Mouse (Mus musculus) embryonic facial prominence, embryonic 11.5 days (tissue): ENCODE data around the gene Hnf4a. TPM values are rescaled to one million over a fixed set of nuclear protein-coding genes. Genes with fewer than 3 reads are reported as not detected.
"Not testable (repeated sequence)": the region's sequence is repeated elsewhere in the genome, so short reads cannot be mapped to it uniquely, and the experiment has no call there.

Experiments used
- ATAC-seq: fragments of 200-750 bp; cut with Nextera tagmentation; replicated peaks from 2 replicates; pipeline ENCODE4 v1.8.0; 2017; ENCODE audit warnings: low read depth; ENCODE audit not compliant: insufficient number of reproducible peaks, low FRiP score, low TSS enrichment
- DNase-seq: peaks from one replicate; pipeline ENCODE4 v3.0.0-alpha.2; 2015; ENCODE audit warnings: low spot score
- H3K27ac ChIP-seq: fragments of 300-500 bp; sonication (generic); replicated peaks from 2 replicates; pipeline ENCODE4 v1.5.1; 2014; ENCODE audit warnings: mild to moderate bottlenecking, low read depth, low read length, control low read depth
- H3K27me3 ChIP-seq: fragments of 300-500 bp; sonication (generic); 2 replicates; pipeline ENCODE4 v1.6.1; 2014; ENCODE audit warnings: mild to moderate bottlenecking, low read length, moderate library complexity, mixed read lengths; ENCODE audit not compliant: control insufficient read depth, insufficient read depth
- H3K36me3 ChIP-seq: fragments of 300-500 bp; sonication (generic); replicated peaks from 2 replicates; pipeline ENCODE4 v1.6.1; 2014; ENCODE audit warnings: low read depth, mild to moderate bottlenecking, low read length, moderate library complexity, mixed read lengths; ENCODE audit not compliant: control insufficient read depth, insufficient read depth
- H3K4me1 ChIP-seq: fragments of 300-500 bp; sonication (generic); 2 replicates; pipeline ENCODE4 v1.6.1; 2014; ENCODE audit warnings: low read length, mixed read lengths; ENCODE audit not compliant: control insufficient read depth, insufficient read depth
- H3K4me2 ChIP-seq: fragments of 300-500 bp; sonication (generic); 2 replicates; pipeline ENCODE4 v1.6.1; 2014; ENCODE audit warnings: low read depth, mild to moderate bottlenecking, control low read depth, low read length, moderate library complexity
- H3K4me3 ChIP-seq: fragments of 300-500 bp; sonication (generic); 2 replicates; pipeline ENCODE4 v1.5.1; 2014; ENCODE audit warnings: low read depth, low read length, control low read depth
- H3K9ac ChIP-seq: fragments of 300-500 bp; sonication (generic); replicated peaks from 2 replicates; pipeline ENCODE4 v1.6.1; 2014; ENCODE audit warnings: mild to moderate bottlenecking, control low read depth, low read length
- H3K9me3 ChIP-seq: fragments of 300-500 bp; sonication (generic); replicated peaks from 2 replicates; pipeline ENCODE4 v1.6.1; 2016; ENCODE audit warnings: mild to moderate bottlenecking, low read length, inconsistent platforms, mixed read lengths; ENCODE audit not compliant: control insufficient read depth
- WGBS: fragments of 180-500 bp; shearing (Covaris S2); extraction: QIAGEN DNeasy Blood & Tissue Kit; methylation state at CpG from one replicate; pipeline ENCODE4 v1.1.7; 2014; 5-methylcytosine and 5-hydroxymethylcytosine counted together
- polyA plus RNA-seq: library from polyadenylated mRNA; unstranded; fragments of >200 nt; fragmentation: Nextera tagmentation; extraction: Ambion mirVana; gene quantifications from 2 replicates; pipeline ENCODE4 v1.2.1, GENCODE M21; 2014

Gene Hnf4a
- not detected in 2 replicates for polyA plus RNA-seq

DNA sequence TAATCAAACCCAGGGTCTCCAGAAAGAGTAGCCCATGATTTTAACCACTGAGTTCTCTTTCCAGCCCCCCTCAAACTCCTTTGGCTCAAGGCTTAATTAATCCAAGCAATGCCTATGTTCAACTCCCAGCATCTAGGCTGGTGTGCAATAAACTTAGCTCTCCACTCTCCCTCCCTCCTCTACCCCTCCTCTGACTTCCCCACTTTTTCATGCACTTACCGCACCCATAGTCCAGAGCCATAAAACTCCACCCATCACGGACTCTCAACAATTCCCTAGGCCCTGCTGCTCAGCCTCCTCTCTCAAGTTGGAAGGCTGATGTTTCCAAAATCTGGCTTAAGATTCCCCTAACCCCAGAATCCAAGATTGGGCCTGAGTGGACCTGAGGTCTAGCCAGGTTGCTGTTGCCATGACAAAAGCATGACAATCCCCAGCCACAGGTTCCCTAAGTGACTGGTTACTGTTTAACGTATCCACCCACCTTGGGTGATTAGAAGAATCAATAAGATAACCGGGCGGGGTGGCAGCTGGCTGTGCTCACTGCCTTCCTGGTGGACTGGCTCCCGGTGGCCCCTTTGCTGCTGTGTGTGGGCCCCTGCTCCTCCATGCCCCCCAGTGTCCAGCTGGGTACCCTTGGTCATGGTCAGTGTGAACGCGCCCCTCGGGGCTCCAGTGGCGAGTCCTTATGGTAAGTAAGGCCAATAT lies at the start of gene Hnf4a:
Gene Hnf4a (plus strand): TSS at position 509 of the 705 bp plus-strand sequence.
- WGBS = 89% methylated on average over 10 of the region's 10 CpGs
- Histone ChIP-seq H3K27ac (no peak within 1 kb of the TSS), H3K36me3 (no peaks in the 10 kb centered on the region), H3K27me3 (no peaks in the 10 kb centered on the region), H3K4me2 (no peak within 1 kb of the TSS), H3K4me1 (no peaks in the 10 kb centered on the region), H3K9me3 (no peaks in the 10 kb centered on the region), H3K9ac (no peak within 1 kb of the TSS), H3K4me3 (no peak within 1 kb of the TSS)
- DNase-seq (no peak), ATAC-seq (no peak)

DNA sequence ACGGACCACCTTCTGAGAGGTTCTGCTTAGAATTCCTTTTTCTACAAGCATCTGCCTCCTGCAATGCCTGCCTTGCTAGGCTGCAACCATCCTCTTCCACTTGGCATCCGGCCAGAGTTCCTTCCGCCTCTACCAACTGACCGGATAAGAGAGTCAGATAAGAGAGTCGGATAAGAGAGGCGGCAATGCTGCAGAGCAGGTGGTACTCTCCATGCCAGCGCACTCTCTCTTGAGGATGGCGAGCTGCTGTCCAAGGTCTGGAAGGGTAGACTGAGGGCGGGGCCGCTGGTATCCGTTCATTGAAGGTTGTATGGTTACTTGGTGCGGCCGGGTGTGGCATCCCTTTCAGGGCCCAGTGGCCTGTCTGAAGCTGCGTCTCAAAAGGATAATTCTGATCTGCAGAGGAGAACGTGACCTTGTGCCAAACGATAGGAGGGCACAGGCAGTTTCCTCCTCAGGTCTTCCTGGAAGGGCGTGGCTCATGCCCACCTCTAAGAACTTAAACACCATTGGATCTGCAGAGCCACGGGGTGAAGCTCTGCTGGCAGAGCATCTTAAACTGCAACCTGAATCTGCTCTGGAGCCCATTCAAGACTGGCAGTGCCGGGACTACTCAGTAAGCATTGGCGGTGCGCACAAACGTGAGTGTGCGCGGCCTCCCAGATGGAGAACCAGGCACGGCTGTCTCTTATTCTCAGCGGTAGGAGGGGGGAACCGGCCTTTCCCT lies 47.9 kb upstream of the Hnf4a start:
- no peak overlapping the region for H3K4me2 ChIP-seq
- no peak overlapping the region for H3K27ac ChIP-seq
- DNase-seq = no peak
- no peaks in the 10 kb centered on the region for H3K4me1 ChIP-seq
- 57% methylated on average over 27 of the region's 27 CpGs for WGBS
- no peaks in the 10 kb centered on the region for H3K9me3 ChIP-seq
- no peaks in the 10 kb centered on the region for H3K36me3 ChIP-seq
- ATAC-seq = no peak
- H3K9ac ChIP-seq = no peak overlapping the region
- peaks cover 5% of the 10 kb centered on the region; the same call in 1 of the 2 replicates for H3K27me3 ChIP-seq
- no peak overlapping the region for H3K4me3 ChIP-seq

DNA sequence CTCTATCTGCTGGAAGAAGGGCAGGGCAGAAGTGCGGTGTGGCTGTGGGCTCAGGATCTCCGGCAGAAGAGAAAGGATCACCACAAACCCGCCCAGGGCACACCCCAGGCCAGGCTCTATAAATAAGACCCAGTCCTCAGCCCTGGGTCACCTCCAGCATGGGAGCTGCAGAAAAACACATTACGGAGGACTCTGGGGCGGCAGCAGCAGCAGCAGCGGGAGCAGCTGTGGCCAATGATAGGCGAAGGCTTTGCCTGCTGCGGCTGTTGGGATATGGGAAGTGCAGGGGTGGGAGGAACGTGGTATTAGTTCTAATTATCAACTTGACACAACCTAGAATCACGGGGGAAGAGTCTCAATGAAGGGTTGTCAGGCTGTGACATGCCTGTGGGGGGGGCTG lies 47.2 kb upstream of the Hnf4a start:
- no peak overlapping the region for H3K4me2 ChIP-seq
- H3K4me3 ChIP-seq = no peak overlapping the region
- H3K27ac ChIP-seq = no peak overlapping the region
- H3K4me1 ChIP-seq = no peaks in the 10 kb centered on the region
- no peaks in the 10 kb centered on the region for H3K36me3 ChIP-seq
- no peak overlapping the region for H3K9ac ChIP-seq
- DNase-seq (no peak), ATAC-seq (no peak)
- H3K9me3 ChIP-seq = no peaks in the 10 kb centered on the region
- H3K27me3 ChIP-seq = peaks cover 5% of the 10 kb centered on the region; the same call in 1 of the 2 replicates
- WGBS = 47% methylated on average over 10 of the region's 10 CpGs

- ATAC-seq = no peak
- DNase-seq = no peak
- Histone ChIP-seq H3K4me1 (no peaks in the 10 kb centered on the region), H3K4me3 (no peak overlapping the region), H3K27ac (no peak overlapping the region), H3K4me2 (no peak overlapping the region), H3K9ac (no peak overlapping the region), H3K27me3 (peaks cover 5% of the 10 kb centered on the region; the same call in 1 of the 2 replicates), H3K36me3 (no peaks in the 10 kb centered on the region), H3K9me3 (no peaks in the 10 kb centered on the region)
- WGBS = 87% methylated on average over 8 of the region's 8 CpGs
Measured at GRCm38 (mm10) chr2:163460622-163461021, 46.0 kb upstream of the Hnf4a start.

DNA sequence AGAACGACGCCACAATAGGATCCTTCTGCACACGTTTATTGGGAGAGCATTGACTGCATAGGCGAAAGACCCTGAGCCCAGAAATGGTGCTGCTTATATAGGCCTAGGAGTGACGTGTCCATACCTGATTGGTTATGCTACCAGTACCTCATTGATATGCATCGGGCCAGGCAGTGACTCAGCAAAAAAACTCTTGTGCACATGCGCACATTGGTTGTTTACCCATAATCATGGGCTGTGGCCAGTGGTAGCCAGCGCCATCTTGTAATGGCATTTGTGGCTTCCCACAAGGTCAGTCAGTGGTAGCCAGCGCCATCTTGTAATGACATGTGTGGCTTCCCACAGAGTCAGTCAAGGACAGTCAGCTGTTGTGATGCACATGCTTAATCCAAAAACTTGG lies 45.3 kb upstream of the Hnf4a start:
- WGBS = 93% methylated on average over 9 of the region's 9 CpGs
- not testable (repeated sequence) for H3K36me3 ChIP-seq, H3K9me3 ChIP-seq, H3K9ac ChIP-seq, H3K4me1 ChIP-seq, H3K4me2 ChIP-seq, H3K27me3 ChIP-seq, H3K27ac ChIP-seq, H3K4me3 ChIP-seq, DNase-seq, ATAC-seq

DNA sequence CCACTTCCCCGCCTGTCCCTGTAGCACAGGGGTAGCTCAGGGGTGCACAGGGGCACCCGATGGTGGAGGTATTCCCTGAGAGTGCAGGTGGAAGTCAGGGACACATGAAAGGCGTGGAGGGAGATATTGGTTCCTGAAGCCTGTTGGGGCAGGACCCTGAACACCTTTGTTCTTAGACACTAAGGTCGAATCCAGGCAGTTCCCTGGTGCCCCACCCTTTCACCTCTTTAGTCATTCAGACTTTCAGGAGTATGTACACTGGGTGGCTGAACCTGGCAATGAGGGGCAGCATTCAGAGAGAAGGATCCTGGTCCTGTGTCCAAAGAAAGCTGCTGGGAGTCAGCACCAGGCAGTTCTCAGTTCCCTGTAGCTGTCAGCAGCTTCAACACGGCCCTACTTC lies 44.2 kb upstream of the Hnf4a start:
- WGBS = 84% methylated on average over 5 of the region's 5 CpGs
- H3K9me3 ChIP-seq = no peaks in the 10 kb centered on the region
- ATAC-seq = no peak
- H3K4me3 ChIP-seq = no peak overlapping the region
- no peak for DNase-seq
- H3K4me2 ChIP-seq = no peak overlapping the region
- H3K4me1 ChIP-seq = no peaks in the 10 kb centered on the region
- no peak overlapping the region for H3K27ac ChIP-seq
- H3K9ac ChIP-seq = no peak overlapping the region
- peaks cover 5% of the 10 kb centered on the region; the same call in 1 of the 2 replicates for H3K27me3 ChIP-seq
- no peaks in the 10 kb centered on the region for H3K36me3 ChIP-seq

DNA sequence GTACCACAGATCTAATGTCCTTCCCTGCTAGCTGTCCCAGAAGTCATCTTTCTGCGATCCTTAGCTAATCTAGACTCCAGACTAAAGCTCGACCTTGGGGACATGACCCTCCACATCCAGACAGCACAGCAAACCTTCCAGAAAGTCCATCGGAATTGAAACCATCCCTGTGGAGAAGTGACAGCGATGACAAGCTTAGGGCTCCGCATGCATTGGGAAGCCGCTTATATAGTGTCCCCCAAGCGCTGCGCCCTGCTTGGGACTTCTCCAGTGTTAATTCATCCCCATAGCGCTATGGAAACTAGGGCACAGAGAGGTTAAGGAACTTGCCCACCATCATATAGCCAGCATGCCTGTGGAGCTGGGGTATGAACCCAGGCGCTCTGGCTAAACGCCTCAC lies 43.8 kb upstream of the Hnf4a start:
- no peaks in the 10 kb centered on the region for H3K36me3 ChIP-seq
- H3K4me2 ChIP-seq = no peak overlapping the region
- H3K9me3 ChIP-seq = no peaks in the 10 kb centered on the region
- H3K27ac ChIP-seq = no peak overlapping the region
- no peak overlapping the region for H3K4me3 ChIP-seq
- DNase-seq (no peak), ATAC-seq (no peak)
- no peaks in the 10 kb centered on the region for H3K4me1 ChIP-seq
- H3K27me3 ChIP-seq = peaks cover 5% of the 10 kb centered on the region; the same call in 1 of the 2 replicates
- WGBS = 73% methylated on average over 11 of the region's 11 CpGs
- no peak overlapping the region for H3K9ac ChIP-seq

DNA sequence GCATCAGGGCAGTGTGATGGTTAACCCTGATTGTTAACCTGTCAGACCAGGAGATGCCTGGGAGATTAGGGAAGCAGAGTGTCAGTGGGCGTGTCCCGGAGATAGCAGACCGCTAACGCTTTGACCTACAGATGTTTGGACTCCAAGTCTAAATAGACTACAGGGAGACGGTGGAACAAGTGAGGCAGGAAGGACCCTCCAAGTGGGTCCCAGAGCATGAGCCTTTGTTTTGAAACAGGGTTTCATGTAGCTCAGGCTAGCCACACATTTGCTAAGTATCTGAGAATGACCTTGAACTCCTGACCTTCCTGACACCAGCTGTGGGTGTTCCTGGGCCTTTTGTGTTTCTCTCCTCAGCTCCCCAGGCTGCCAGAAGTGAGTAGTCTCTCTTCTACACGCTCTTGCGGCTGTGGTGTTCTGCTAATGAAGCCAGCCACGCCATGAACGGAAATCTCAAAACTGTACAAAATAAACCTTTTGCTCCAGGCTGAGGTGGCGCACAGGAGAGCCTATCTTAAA lies 43.3 kb upstream of the Hnf4a start:
- H3K9me3 ChIP-seq = no peaks in the 10 kb centered on the region
- no peak overlapping the region for H3K9ac ChIP-seq
- H3K4me2 ChIP-seq = no peak overlapping the region
- H3K4me1 ChIP-seq = no peaks in the 10 kb centered on the region
- 76% methylated on average over 10 of the region's 10 CpGs for WGBS
- peaks cover 4% of the 10 kb centered on the region; the same call in 1 of the 2 replicates for H3K27me3 ChIP-seq
- no peak for DNase-seq
- no peak overlapping the region for H3K4me3 ChIP-seq
- H3K36me3 ChIP-seq = no peaks in the 10 kb centered on the region
- H3K27ac ChIP-seq = no peak overlapping the region
- no peak for ATAC-seq
